Mouse (Mus musculus) ovary, postnatal 10 days (tissue): ENCODE measurements around the gene Kif18a.

Experiments
- DNase-seq: peaks from one replicate; pipeline ENCODE4 v3.0.0; 2022; ENCODE audit warnings: low spot score

Kif18a gene

GRCm38 (mm10) chr2:109374881-109375280 is 94.3 kb downstream of the Kif18a start:
- no peak for DNase-seq

GRCm38 (mm10) chr2:109384019-109384418 is 103.5 kb downstream of the Kif18a start:
- no peak for DNase-seq

GRCm38 (mm10) chr2:109386211-109386610 is 105.7 kb downstream of the Kif18a start:
- DNase-seq, result no peak

- DNase-seq, result no peak
These were observed 108.2 kb downstream of the Kif18a start for GRCm38 (mm10) chr2:109388733-109389132.

- no peak for DNase-seq
These were observed 109.4 kb downstream of the Kif18a start for GRCm38 (mm10) chr2:109389977-109390376.
